Comparison of ENCODE assay signal across 14 mouse cellular contexts in the genomic region with DNA sequence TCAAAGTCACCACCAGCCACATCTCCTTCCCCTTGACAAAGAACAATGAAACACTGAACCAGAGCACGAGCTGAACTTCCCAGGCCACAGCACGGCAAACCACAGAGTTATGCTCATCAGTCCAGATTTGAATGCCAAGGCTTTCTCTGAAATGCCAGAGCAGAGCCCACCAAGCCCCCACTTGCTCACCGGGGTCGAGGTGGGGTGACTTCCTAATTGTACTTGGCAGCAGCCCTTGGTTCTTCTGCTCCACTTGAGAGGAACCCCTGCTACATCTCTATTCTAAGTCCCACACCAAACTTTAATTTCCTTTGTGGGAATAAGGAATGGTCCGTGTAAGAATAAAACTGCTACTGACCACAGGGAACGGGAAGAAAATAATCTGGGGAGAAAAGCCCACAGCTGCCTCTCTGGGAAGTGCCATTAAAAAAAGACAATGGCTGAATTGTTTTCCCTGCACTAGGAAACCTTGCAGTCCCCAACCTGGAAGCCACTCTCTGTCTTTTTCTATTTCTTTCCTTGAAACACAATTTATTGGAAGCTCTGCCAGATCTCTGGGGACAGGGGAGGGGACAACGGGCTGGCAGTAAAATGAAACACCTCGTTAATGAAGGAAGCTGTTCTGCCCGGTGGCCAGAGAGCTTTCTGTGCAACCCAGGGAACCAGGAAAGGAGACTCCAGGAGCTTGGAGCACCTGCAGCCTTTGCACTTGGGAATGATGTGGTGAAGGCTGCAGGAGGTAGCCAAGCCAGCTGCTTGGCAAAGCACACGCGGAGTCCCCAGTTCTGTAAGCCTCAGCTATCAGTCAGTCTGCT.
DNase-seq lines count a peak whose midpoint lies in the region; ATAC-seq lines count a peak whose summit lies in the region.
"Had no signal": no experiment of that assay in that cellular context is flagged by ENCODE, and none has a peak within 500 bp of the region (broad histone marks: within the 10 kb centered on the region; RNA-seq: fewer than 3 reads in every experiment).

No protein-coding gene starts in this region.

- no peaks in the 10 kb centered on the region for H3K36me3 ChIP-seq in forebrain, embryonic 10.5 days (replicated peaks)
- H3K36me3 ChIP-seq in forebrain, embryonic 16.5 days (ENCODE audit: control insufficient read depth, insufficient read depth) = no peaks in the 10 kb centered on the region
- H3K36me3 ChIP-seq in kidney, embryonic 16.5 days (ENCODE audit: insufficient read depth, low read length) = no peaks in the 10 kb centered on the region
- H3K36me3 ChIP-seq in embryonic facial prominence, embryonic 14.5 days (ENCODE audit: control insufficient read depth, insufficient read depth, low read length) = no peaks in the 10 kb centered on the region
- H3K36me3 ChIP-seq in midbrain, embryonic 14.5 days (ENCODE audit: control insufficient read depth, insufficient read depth, low read length) = no peaks in the 10 kb centered on the region

- no peak for ATAC-seq in forebrain, embryonic 16.5 days
- ATAC-seq in kidney, embryonic 16.5 days (ENCODE audit: low FRiP score, low TSS enrichment) = no peak
- no peak for ATAC-seq in embryonic facial prominence, embryonic 14.5 days (ENCODE audit: low read depth)
- no peak for ATAC-seq in midbrain, embryonic 14.5 days (ENCODE audit: low FRiP score, low TSS enrichment)
- ATAC-seq: intestine, postnatal 0 days had no signal

- peak overlapping the region; percentile 35 for H3K27ac ChIP-seq in forebrain, embryonic 10.5 days
- no peak overlapping the region for H3K27ac ChIP-seq in forebrain, embryonic 16.5 days (ENCODE audit: low read length)
- peak overlapping the region; percentile 40; the same call in 1 of the 2 replicates for H3K27ac ChIP-seq in kidney, embryonic 16.5 days (ENCODE audit: low read length)
- H3K27ac ChIP-seq in embryonic facial prominence, embryonic 14.5 days (replicated peaks; ENCODE audit: low read depth, low read length) = no peak overlapping the region
- no peak overlapping the region for H3K27ac ChIP-seq in midbrain, embryonic 14.5 days (replicated peaks; ENCODE audit: low read depth, low read length)

- WGBS in forebrain, embryonic 10.5 days = 53% methylated on average over 11 of the region's 11 CpGs
- 16% methylated on average over 11 of the region's 11 CpGs for WGBS in forebrain, embryonic 16.5 days
- 43% methylated on average over 11 of the region's 11 CpGs for WGBS in kidney, embryonic 16.5 days
- WGBS in embryonic facial prominence, embryonic 14.5 days = 38% methylated on average over 11 of the region's 11 CpGs
- 43% methylated on average over 11 of the region's 11 CpGs for WGBS in midbrain, embryonic 14.5 days

- H3K4me2 ChIP-seq in forebrain, embryonic 16.5 days (ENCODE audit: low read length) = no peak overlapping the region
- no peak overlapping the region for H3K4me2 ChIP-seq in kidney, embryonic 16.5 days (replicated peaks; ENCODE audit: low read depth, low read length)
- H3K4me2 ChIP-seq in embryonic facial prominence, embryonic 14.5 days (ENCODE audit: low read depth, low read length) = no peak overlapping the region
- no peak overlapping the region for H3K4me2 ChIP-seq in midbrain, embryonic 14.5 days (ENCODE audit: low read length)

- H3K9me3 ChIP-seq in forebrain, embryonic 10.5 days = no peaks in the 10 kb centered on the region
- no peaks in the 10 kb centered on the region for H3K9me3 ChIP-seq in forebrain, embryonic 16.5 days (ENCODE audit: control insufficient read depth, low read length)
- no peaks in the 10 kb centered on the region for H3K9me3 ChIP-seq in kidney, embryonic 16.5 days (ENCODE audit: low read length)
- H3K9me3 ChIP-seq in embryonic facial prominence, embryonic 14.5 days (ENCODE audit: control insufficient read depth, low read length) = peaks cover 9% of the 10 kb centered on the region; the same call in 1 of the 2 replicates
- H3K9me3 ChIP-seq in midbrain, embryonic 14.5 days (ENCODE audit: control insufficient read depth, low read length) = no peaks in the 10 kb centered on the region

- peaks cover 45% of the 10 kb centered on the region for H3K4me1 ChIP-seq in forebrain, embryonic 10.5 days
- H3K4me1 ChIP-seq in forebrain, embryonic 16.5 days (replicated peaks; ENCODE audit: control insufficient read depth, insufficient read depth, low read length) = peaks cover 28% of the 10 kb centered on the region
- H3K4me1 ChIP-seq in kidney, embryonic 16.5 days (ENCODE audit: insufficient read depth, low read length) = peaks cover 16% of the 10 kb centered on the region
- H3K4me1 ChIP-seq in embryonic facial prominence, embryonic 14.5 days (ENCODE audit: control insufficient read depth, insufficient read depth, low read length) = peaks cover 49% of the 10 kb centered on the region
- H3K4me1 ChIP-seq in midbrain, embryonic 14.5 days (ENCODE audit: control insufficient read depth, insufficient read depth, low read length) = peaks cover 30% of the 10 kb centered on the region

- no peak for DNase-seq in forebrain, embryonic 10.5 days (ENCODE audit: extremely low spot score, low spot score)
- DNase-seq in kidney, postnatal 10 days = no peak
- DNase-seq in embryonic facial prominence, embryonic 14.5 days (ENCODE audit: low spot score) = peak; percentile 53
- DNase-seq in midbrain, embryonic 14.5 days = peak; percentile 35
- DNase-seq in layer of hippocampus, adult 9-10 months (ENCODE audit: low spot score) = no peak
- DNase-seq in ovary, postnatal 36 days (ENCODE audit: low spot score) = no peak
- DNase-seq: cerebellum, adult 11-12 months; heart, postnatal 14 days; left cerebral cortex, postnatal 4 days; lung, adult 18-20 months; right cerebral cortex, adult 18-20 months had no signal

- no peak overlapping the region for H3K9ac ChIP-seq in forebrain, embryonic 16.5 days (replicated peaks; ENCODE audit: low read depth, low read length)
- H3K9ac ChIP-seq in kidney, embryonic 16.5 days (replicated peaks; ENCODE audit: low read length) = no peak overlapping the region
- H3K9ac ChIP-seq in embryonic facial prominence, embryonic 14.5 days (ENCODE audit: low read depth, low read length) = no peak overlapping the region
- H3K9ac ChIP-seq in midbrain, embryonic 14.5 days (replicated peaks; ENCODE audit: low read length) = no peak overlapping the region

- H3K27me3 ChIP-seq in forebrain, embryonic 10.5 days (ENCODE audit: poor library complexity, severe bottlenecking) = no peaks in the 10 kb centered on the region; the same call in 1 of the 2 replicates
- H3K27me3 ChIP-seq in forebrain, embryonic 16.5 days (replicated peaks; ENCODE audit: control insufficient read depth, insufficient read depth, low read length) = no peaks in the 10 kb centered on the region
- no peaks in the 10 kb centered on the region for H3K27me3 ChIP-seq in kidney, embryonic 16.5 days (ENCODE audit: insufficient read depth, low read length)
- H3K27me3 ChIP-seq in embryonic facial prominence, embryonic 14.5 days (replicated peaks; ENCODE audit: control insufficient read depth, insufficient read depth, low read length) = no peaks in the 10 kb centered on the region
- no peaks in the 10 kb centered on the region for H3K27me3 ChIP-seq in midbrain, embryonic 14.5 days (ENCODE audit: control insufficient read depth, insufficient read depth, low read length)

- no peak overlapping the region for H3K4me3 ChIP-seq in forebrain, embryonic 10.5 days
- H3K4me3 ChIP-seq in forebrain, embryonic 16.5 days (replicated peaks; ENCODE audit: low read length) = no peak overlapping the region
- H3K4me3 ChIP-seq in kidney, embryonic 16.5 days (ENCODE audit: low read length) = no peak overlapping the region
- H3K4me3 ChIP-seq in embryonic facial prominence, embryonic 14.5 days (ENCODE audit: low read depth, low read length) = no peak overlapping the region
- H3K4me3 ChIP-seq in midbrain, embryonic 14.5 days (replicated peaks; ENCODE audit: low read depth, low read length) = no peak overlapping the region

Comparison
In these comparisons a context has a peak if more than half of its experiments do, and no peak if none do; other contexts are left out.
1. H3K27ac ChIP-seq: peak in forebrain, embryonic 10.5 days (single experiment) and kidney, embryonic 16.5 days (single experiment); none in forebrain, embryonic 16.5 days (single experiment), embryonic facial prominence, embryonic 14.5 days (single experiment) and midbrain, embryonic 14.5 days (single experiment).
2. DNase-seq: peak in embryonic facial prominence, embryonic 14.5 days (single experiment) and midbrain, embryonic 14.5 days (single experiment); none in forebrain, embryonic 10.5 days (single experiment), kidney, postnatal 10 days (single experiment), layer of hippocampus, adult 9-10 months (single experiment) and ovary, postnatal 36 days (single experiment).